Mouse (Mus musculus) layer of hippocampus, postnatal 14 days (tissue): ENCODE measurements at regions not wholly inside any gene's neighbourhood (a gene's known extent, or its start where the extent isn't known, plus 50 kb on each side); places are given as distances from the start of the nearest gene placed in this dataset.
A peak's percentile ranks its signal among the peaks of the same experiment; 100 is the strongest.

Experiments used
- DNase-seq, 2 experiments: peaks; one replicate each; pipeline ENCODE4 v3.0.0; 2021 to 2022; ENCODE audit warnings: low spot score in 2 of 2, mixed read lengths in 1 of 2

DNA sequence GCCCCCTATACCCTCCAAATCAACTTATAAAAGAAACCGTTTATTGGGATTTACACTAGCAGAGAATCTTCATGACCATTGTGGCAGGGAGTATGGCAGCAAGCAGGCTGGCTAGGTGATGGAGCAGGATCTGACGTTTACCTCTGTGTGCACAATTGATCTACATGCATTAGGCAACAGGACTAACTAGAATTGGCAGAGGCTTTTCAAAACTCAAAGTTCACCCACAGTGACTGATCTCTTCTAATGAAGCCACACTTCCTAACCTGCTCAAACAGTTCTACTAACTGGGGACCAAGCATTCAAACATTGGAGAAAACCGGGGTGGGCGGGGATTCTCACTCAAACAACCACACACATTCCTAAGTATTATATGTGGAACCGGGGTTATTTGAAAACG lies 1382.9 kb upstream of the Tenm2 start:
- no peak for DNase-seq

DNA sequence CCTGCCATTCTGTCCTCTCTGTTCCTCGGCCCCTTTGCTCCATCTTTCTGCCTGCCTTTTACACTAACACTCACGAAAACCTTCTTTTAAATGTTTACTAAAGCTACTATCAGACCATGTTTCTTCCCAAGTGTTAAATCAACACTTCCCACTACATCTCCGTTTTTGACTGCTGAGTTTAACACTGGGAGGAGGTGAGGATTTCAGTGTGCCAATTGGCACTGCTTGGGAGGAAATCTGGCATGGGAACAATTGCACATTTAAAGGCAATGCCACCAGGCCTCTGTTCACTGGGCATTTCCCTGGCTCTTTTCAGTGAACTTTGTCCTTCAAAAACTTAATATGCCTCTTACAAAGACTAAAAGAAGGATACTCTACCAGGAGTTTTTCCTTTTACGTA lies 1365.2 kb upstream of the Tenm2 start:
- DNase-seq: peak; percentile 14 to 56

GRCm38 (mm10) chr11:38568515-38568914 lies 1332.8 kb upstream of the Tenm2 start:
- DNase-seq: no peak

DNA sequence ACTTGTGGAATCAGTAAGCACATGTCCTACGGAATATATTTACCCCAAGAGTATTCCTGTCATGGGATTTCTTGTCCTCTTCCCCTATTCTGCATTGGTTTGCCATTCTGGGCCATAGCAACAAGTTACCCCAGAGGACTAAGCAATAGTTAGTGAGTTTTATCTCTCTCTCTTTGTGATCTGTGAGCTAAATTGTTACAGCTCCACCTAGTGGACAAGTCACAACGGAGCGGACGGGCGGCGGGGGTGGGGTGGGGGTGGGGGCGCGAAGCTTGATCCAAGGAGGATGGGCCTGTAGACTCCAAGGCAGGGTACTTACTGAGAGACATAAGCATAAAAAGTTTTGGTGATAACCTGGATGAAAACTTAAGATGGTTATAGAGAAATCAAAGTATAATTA lies 1308.1 kb upstream of the Tenm2 start:
- DNase-seq: no peak

GRCm38 (mm10) chr11:38540097-38540496 lies 1304.3 kb upstream of the Tenm2 start:
- DNase-seq: no peak

DNA sequence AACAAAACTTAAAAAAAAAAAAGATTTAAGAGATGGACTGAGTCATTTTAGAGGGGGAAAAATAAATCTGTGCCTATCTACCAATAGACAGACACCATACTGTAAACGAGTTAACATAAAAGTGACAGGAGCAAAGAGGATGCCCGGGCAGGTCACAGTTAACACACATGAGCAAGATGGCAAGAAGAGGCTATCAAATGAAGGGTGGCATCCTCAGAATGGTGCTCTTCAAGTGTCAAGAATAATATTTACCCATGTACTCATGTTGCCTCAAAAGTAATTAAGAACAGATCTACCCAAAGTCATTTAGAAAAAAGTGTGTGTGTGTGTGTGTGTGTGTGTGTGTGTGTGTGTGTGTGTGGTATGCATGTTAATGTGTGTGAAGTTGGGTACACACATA lies 1296.5 kb upstream of the Tenm2 start:
- no peak for DNase-seq

DNA sequence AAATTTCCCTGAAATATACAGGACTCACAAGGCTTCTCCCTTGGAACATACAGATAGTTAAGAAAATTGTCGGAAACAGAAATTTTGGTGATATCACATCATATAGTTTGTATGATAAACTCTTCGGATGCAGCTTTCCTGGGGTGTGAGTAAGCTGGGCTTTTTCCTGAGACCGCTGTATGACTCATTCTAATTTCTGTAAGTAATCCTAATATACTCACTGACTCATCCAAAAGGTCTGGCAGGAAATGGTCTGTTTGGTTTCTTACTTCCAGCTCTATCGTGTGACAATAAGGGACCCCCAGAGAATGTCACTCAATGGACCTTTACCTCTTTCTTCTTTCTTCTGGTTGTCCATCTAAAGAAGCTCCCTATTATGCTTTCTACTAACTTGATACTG lies 1273.9 kb upstream of the Tenm2 start:
- no peak for DNase-seq

GRCm38 (mm10) chr11:38464239-38464596 lies 1228.5 kb upstream of the Tenm2 start:
- no peak for DNase-seq

DNA sequence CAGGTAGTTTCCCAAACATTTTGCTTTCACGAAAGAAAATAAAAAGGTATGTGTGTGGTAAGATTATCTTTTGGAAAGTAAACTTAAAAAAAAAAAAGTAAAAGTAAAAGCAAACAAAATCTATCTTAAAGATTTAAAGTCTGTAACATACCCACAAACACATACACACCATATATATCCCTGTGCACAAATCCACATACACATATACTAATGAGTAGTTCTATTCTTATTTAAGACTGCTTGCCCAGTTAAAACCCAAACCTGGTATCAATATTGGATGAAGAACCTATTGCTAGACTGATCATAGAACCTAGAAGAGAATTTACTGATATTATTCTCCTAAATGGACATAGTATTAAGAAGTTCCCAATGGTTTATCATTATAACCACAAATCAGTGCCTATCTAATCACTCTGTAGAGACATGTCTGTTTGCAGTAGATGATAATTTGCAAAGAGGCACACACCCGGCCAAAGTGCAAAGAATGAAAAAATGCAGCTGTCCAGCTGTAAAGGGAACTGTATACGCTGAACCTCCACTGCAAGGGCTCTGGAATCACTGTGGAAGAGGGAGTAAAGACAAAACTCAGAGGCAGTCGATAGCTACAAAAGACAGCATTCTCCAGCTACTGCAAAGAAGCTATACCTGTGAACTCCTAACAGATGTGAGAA lies 1227.9 kb upstream of the Tenm2 start:
- DNase-seq: no peak

- no peak for DNase-seq
Measured at GRCm38 (mm10) chr11:38443291-38443690, 1207.5 kb upstream of the Tenm2 start.

DNA sequence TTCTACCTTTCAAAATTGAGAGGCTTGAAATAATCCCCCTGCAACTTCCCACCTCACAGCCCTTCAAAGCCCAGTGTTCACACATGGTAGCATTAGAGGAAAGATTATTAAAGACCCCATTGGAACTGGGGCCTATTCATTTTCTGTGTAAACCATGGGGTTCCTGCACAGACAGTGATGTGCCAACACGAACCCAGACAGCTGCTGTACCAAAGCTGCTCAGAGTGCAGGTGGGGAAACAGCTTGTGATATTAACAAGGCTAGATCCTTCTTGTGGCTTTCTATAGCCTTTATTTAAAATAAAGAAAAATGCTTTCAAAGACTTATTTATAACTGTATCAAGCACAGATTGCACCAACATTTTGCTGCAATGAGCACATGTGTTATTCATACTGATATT lies 1174.5 kb upstream of the Tenm2 start:
- DNase-seq: peak; percentile 30 to 71

GRCm38 (mm10) chr11:38397771-38398170 lies 1162.0 kb upstream of the Tenm2 start:
- DNase-seq: no peak

DNA sequence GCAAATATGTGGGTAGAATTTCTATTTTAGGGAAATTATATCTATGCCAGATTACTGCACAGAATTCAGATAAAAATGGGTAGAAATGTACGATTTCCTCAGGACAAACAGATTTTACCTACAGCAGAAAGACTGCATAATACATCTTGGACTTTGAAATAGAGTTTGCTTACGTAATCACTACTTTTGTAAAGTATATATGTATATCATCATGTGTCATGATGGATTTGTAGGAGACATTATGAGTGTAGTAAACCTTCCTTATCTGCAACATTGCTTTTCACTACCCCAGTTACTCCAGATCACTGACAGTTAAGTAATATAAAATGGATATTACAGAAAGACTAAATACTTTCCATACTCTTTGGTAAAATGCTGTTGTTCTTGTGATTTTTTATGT lies 1151.2 kb upstream of the Tenm2 start:
- DNase-seq: no peak

DNA sequence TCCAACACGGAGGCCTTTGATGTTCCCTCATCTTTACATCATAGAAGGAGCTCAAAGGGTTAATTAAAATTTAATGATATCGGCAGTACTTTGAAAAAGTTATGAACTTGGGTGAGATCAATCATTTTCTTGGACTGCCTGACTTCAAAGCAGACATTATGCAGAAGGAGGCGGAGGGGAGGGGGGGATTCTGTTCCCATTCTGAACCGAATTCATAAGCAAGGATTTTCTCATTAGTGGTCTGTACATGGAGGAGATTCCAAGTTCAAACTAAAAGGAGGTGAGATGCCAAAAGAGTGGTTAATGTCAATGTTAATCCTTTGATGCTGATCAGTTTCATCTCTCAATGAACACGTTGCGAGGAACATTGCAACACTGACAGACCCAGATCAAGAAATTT lies 1110.7 kb upstream of the Tenm2 start:
- no peak for DNase-seq

- no peak for DNase-seq
Measured at GRCm38 (mm10) chr11:38335411-38335810, 1099.6 kb upstream of the Tenm2 start.

- no peak for DNase-seq
Measured at GRCm38 (mm10) chr11:38297693-38298092, 1061.9 kb upstream of the Tenm2 start.

GRCm38 (mm10) chr11:38291289-38291688 lies 1055.5 kb upstream of the Tenm2 start:
- DNase-seq: no peak

DNA sequence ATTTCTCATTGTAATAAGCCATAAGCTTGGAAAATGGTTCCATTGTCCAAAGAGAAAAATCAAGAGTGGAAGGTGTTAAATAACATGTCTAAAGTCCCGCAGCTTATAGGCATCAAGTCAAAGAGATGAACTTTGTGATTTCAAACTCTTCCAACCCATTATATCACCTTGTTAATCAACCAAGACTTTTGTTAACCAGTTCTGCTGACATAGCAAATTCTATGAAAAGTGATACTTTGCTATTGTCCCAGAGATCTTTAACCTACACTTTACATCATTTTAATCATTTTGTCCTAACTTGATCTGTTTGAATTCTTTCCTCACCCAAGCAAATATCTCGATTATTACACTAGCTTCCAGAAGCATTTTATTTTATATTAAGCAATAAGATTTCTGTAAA lies 1045.2 kb upstream of the Tenm2 start:
- DNase-seq: no peak
